Mouse (Mus musculus) embryonic facial prominence, embryonic 14.5 days (tissue): ENCODE data around the gene 1700001C19Rik. TPM values are rescaled to one million over a fixed set of nuclear protein-coding genes. Genes with fewer than 3 reads are reported as not detected.

ENCODE experiments used
- ATAC-seq: fragments of 200-750 bp; cut with Nextera tagmentation; 2 replicates; pipeline ENCODE4 v1.8.0; 2017; ENCODE audit warnings: low read depth, moderate number of reproducible peaks, moderate TSS enrichment
- DNase-seq: peaks from one replicate; pipeline ENCODE4 v3.0.0-alpha.2; 2015; ENCODE audit warnings: low spot score
- H3K27ac ChIP-seq: fragments of 300-500 bp; sonication (generic); replicated peaks from 2 replicates; pipeline ENCODE4 v1.5.1; 2014; ENCODE audit warnings: low read depth, mild to moderate bottlenecking, low read length, moderate library complexity
- H3K27me3 ChIP-seq: fragments of 300-500 bp; sonication (generic); replicated peaks from 2 replicates; pipeline ENCODE4 v1.6.1; 2014; ENCODE audit warnings: low read length; ENCODE audit not compliant: control insufficient read depth, insufficient read depth
- H3K36me3 ChIP-seq: fragments of 300-500 bp; sonication (generic); 2 replicates; pipeline ENCODE4 v1.6.1; 2014; ENCODE audit warnings: low read length, mixed read lengths; ENCODE audit not compliant: control insufficient read depth, insufficient read depth
- H3K4me1 ChIP-seq: fragments of 300-500 bp; sonication (generic); 2 replicates; pipeline ENCODE4 v1.6.1; 2014; ENCODE audit warnings: antibody characterized with exemption, low read length; ENCODE audit not compliant: control insufficient read depth, insufficient read depth
- H3K4me2 ChIP-seq: fragments of 300-500 bp; sonication (generic); 2 replicates; pipeline ENCODE4 v1.6.1; 2014; ENCODE audit warnings: low read depth, mild to moderate bottlenecking, low read length, moderate library complexity, mixed read lengths
- H3K4me3 ChIP-seq: fragments of 300-500 bp; sonication (generic); 2 replicates; pipeline ENCODE4 v1.5.1; 2014; ENCODE audit warnings: low read depth, mild to moderate bottlenecking, low read length
- H3K9ac ChIP-seq: fragments of 300-500 bp; sonication (generic); 2 replicates; pipeline ENCODE4 v1.6.1; 2014; ENCODE audit warnings: low read depth, mild to moderate bottlenecking, low read length, moderate library complexity, mixed read lengths
- H3K9me3 ChIP-seq: fragments of 300-500 bp; sonication (generic); 2 replicates; pipeline ENCODE4 v1.6.1; 2016; ENCODE audit warnings: low read length; ENCODE audit not compliant: control insufficient read depth
- WGBS: fragments of 180-500 bp; shearing (Covaris S2); extraction: QIAGEN DNeasy Blood & Tissue Kit; methylation state at CpG from one replicate; pipeline ENCODE4 v1.1.7; 2014; 5-methylcytosine and 5-hydroxymethylcytosine counted together
- polyA plus RNA-seq: library from polyadenylated mRNA; unstranded; fragments of >200 nt; fragmentation: Nextera tagmentation; extraction: Ambion mirVana; gene quantifications from 2 replicates; pipeline ENCODE4 v1.2.1, GENCODE M21; 2014

1700001C19Rik gene
- polyA plus RNA-seq, 1 experiment from 2014 or later = 0.49 TPM

GRCm38 (mm10) chr17:47385145-47385544, 52.0 kb downstream of the 1700001C19Rik start, which contains the start of gene Guca1b:
Gene Guca1b (plus strand): TSS chr17:47385393.
- no peaks in the 10 kb centered on the region for H3K4me1 ChIP-seq
- ATAC-seq (no peak), DNase-seq (no peak)
- no peak within 1 kb of the TSS for H3K27ac ChIP-seq
- no peak within 1 kb of the TSS for H3K9ac ChIP-seq
- H3K4me2 ChIP-seq = no peak within 1 kb of the TSS
- 0 out of 2 replicates have a peak, but pooled peaks cover 3% of the 10 kb centered on the region for H3K9me3 ChIP-seq
- no peak within 1 kb of the TSS for H3K4me3 ChIP-seq
- WGBS = 42% methylated on average over 10 of the region's 10 CpGs
- H3K27me3 ChIP-seq = no peaks in the 10 kb centered on the region
- peaks cover 6% of the 10 kb centered on the region; the same call in 1 of the 2 replicates for H3K36me3 ChIP-seq

- WGBS = 88% methylated on average over 3 of the region's 3 CpGs
- no peak for ATAC-seq
- no peaks in the 10 kb centered on the region for H3K4me1 ChIP-seq
- no peak overlapping the region for H3K9ac ChIP-seq
- no peak for DNase-seq
- H3K4me2 ChIP-seq = no peak overlapping the region
- peaks cover 17% of the 10 kb centered on the region for H3K36me3 ChIP-seq
- no peak overlapping the region for H3K27ac ChIP-seq
- H3K9me3 ChIP-seq = 0 out of 2 replicates have a peak, but pooled peaks cover 3% of the 10 kb centered on the region
- H3K4me3 ChIP-seq = no peak overlapping the region
- no peaks in the 10 kb centered on the region for H3K27me3 ChIP-seq
These were observed 53.1 kb downstream of the 1700001C19Rik start for GRCm38 (mm10) chr17:47384064-47384463.

GRCm38 (mm10) chr17:47383266-47383665, 53.9 kb downstream of the 1700001C19Rik start:
- no peak overlapping the region for H3K9ac ChIP-seq
- no peaks in the 10 kb centered on the region for H3K4me1 ChIP-seq
- no peak for DNase-seq
- H3K4me3 ChIP-seq = no peak overlapping the region
- H3K9me3 ChIP-seq = 0 out of 2 replicates have a peak, but pooled peaks cover 3% of the 10 kb centered on the region
- no peak overlapping the region for H3K27ac ChIP-seq
- H3K36me3 ChIP-seq = peaks cover 23% of the 10 kb centered on the region
- H3K4me2 ChIP-seq = no peak overlapping the region
- 83% methylated on average over 4 of the region's 4 CpGs for WGBS
- no peaks in the 10 kb centered on the region for H3K27me3 ChIP-seq
- no peak for ATAC-seq

- H3K4me2 ChIP-seq = no peak overlapping the region
- DNase-seq (peak; percentile 50), ATAC-seq (peak; percentile 90)
- no peaks in the 10 kb centered on the region for H3K27me3 ChIP-seq
- H3K36me3 ChIP-seq = peaks cover 36% of the 10 kb centered on the region
- 82% methylated on average over 11 of the region's 11 CpGs for WGBS
- no peak overlapping the region for H3K4me3 ChIP-seq
- H3K4me1 ChIP-seq = no peaks in the 10 kb centered on the region
- H3K9me3 ChIP-seq = 0 out of 2 replicates have a peak, but pooled peaks cover 3% of the 10 kb centered on the region
- H3K27ac ChIP-seq = no peak overlapping the region
- no peak overlapping the region for H3K9ac ChIP-seq
These were observed 55.3 kb downstream of the 1700001C19Rik start for GRCm38 (mm10) chr17:47381917-47382316.

- H3K9me3 ChIP-seq = no peaks in the 10 kb centered on the region
- DNase-seq (no peak), ATAC-seq (no peak)
- H3K27me3 ChIP-seq = no peaks in the 10 kb centered on the region
- H3K4me2 ChIP-seq = no peak overlapping the region
- no peaks in the 10 kb centered on the region for H3K4me1 ChIP-seq
- H3K36me3 ChIP-seq = peaks cover 72% of the 10 kb centered on the region
- 83% methylated on average over 15 of the region's 15 CpGs for WGBS
- no peak overlapping the region for H3K4me3 ChIP-seq
- no peak overlapping the region for H3K27ac ChIP-seq
- no peak overlapping the region for H3K9ac ChIP-seq
These were observed 59.0 kb downstream of the 1700001C19Rik start for GRCm38 (mm10) chr17:47378133-47378532.

GRCm38 (mm10) chr17:47376779-47377280, 60.3 kb downstream of the 1700001C19Rik start:
- Histone ChIP-seq H3K4me2 (no peak overlapping the region), H3K36me3 (peaks cover 85% of the 10 kb centered on the region), H3K9ac (no peak overlapping the region), H3K4me1 (no peaks in the 10 kb centered on the region), H3K4me3 (no peak overlapping the region), H3K27ac (no peak overlapping the region), H3K27me3 (no peaks in the 10 kb centered on the region), H3K9me3 (no peaks in the 10 kb centered on the region)
- 92% methylated on average over 6 of the region's 6 CpGs for WGBS
- ATAC-seq = no peak
- DNase-seq = no peak

- H3K27ac ChIP-seq = no peak overlapping the region
- no peaks in the 10 kb centered on the region for H3K9me3 ChIP-seq
- no peak for DNase-seq
- H3K36me3 ChIP-seq = peaks cover 67% of the 10 kb centered on the region
- H3K9ac ChIP-seq = no peak overlapping the region
- WGBS = 52% methylated on average over 6 of the region's 6 CpGs
- no peak for ATAC-seq
- H3K4me3 ChIP-seq = no peak overlapping the region
- H3K27me3 ChIP-seq = no peaks in the 10 kb centered on the region
- H3K4me1 ChIP-seq = no peaks in the 10 kb centered on the region
- H3K4me2 ChIP-seq = no peak overlapping the region
These were observed 63.2 kb downstream of the 1700001C19Rik start for GRCm38 (mm10) chr17:47373991-47374390.

- WGBS = 11% methylated on average over 4 of the region's 4 CpGs
- DNase-seq = peak; percentile 77
These were observed 65.7 kb downstream of the 1700001C19Rik start for GRCm38 (mm10) chr17:47371451-47371850.

GRCm38 (mm10) chr17:47369087-47369443, 68.1 kb downstream of the 1700001C19Rik start:
- H3K9me3 ChIP-seq = no peaks in the 10 kb centered on the region
- no peaks in the 10 kb centered on the region for H3K4me1 ChIP-seq
- no peaks in the 10 kb centered on the region for H3K27me3 ChIP-seq
- no peak for DNase-seq
- H3K4me3 ChIP-seq = peak overlapping the region; percentile 90
- peak overlapping the region; percentile 63 for H3K27ac ChIP-seq
- peak; percentile 56 for ATAC-seq
- WGBS = 1% methylated on average over 20 of the region's 20 CpGs
- H3K36me3 ChIP-seq = peaks cover 21% of the 10 kb centered on the region
- H3K9ac ChIP-seq = peak overlapping the region; percentile 72
- H3K4me2 ChIP-seq = peak overlapping the region; percentile 71

More at GRCm38 (mm10) chr17:47371451-47371850, 65.7 kb downstream of the 1700001C19Rik start:
- Histone ChIP-seq H3K27me3 (no peaks in the 10 kb centered on the region), H3K27ac (no peak overlapping the region), H3K4me3 (no peak overlapping the region), H3K4me1 (no peaks in the 10 kb centered on the region), H3K9ac (no peak overlapping the region), H3K36me3 (peaks cover 44% of the 10 kb centered on the region), H3K9me3 (no peaks in the 10 kb centered on the region), H3K4me2 (no peak overlapping the region)
- ATAC-seq = peak; percentile 74; the same call in 1 of the 2 replicates
